In the genomic region with DNA sequence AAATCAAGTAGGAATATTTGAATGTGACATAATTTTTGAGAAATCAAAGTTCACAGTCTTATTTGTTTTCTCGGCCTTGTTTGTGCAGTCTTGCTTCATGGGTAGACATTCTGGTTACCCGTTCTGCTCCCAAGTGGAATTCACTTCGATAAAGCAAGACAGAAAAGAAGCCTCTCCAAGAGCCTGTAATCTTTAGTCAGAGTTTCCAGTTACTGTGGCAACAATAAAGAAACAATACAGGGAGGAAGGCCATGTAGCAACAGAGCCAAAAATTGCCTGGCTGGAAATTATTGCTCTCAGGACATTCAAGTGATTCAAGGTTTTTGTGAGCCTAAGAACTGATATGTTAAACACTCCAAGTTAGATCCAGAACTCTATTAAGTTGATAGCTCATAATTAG, we compare ENCODE assay signal across 15 mouse cellular contexts. TPM values are rescaled to one million over a fixed set of nuclear protein-coding genes. Genes with fewer than 3 reads are reported as not detected.
DNase-seq lines count a peak whose midpoint lies in the region; ATAC-seq lines count a peak whose summit lies in the region.
"Had no signal": no experiment of that assay in that cellular context is flagged by ENCODE, and none has a peak within 500 bp of the region (broad histone marks: within the 10 kb centered on the region; RNA-seq: fewer than 3 reads in every experiment).

No protein-coding gene starts in this region.

- no peak overlapping the region for H3K27ac ChIP-seq in heart, embryonic 16.5 days (ENCODE audit: low read length)
- H3K27ac ChIP-seq: embryonic facial prominence, embryonic 12.5 days; forebrain, embryonic 13.5 days; intestine, embryonic 15.5 days; liver, embryonic 14.5 days had no signal

- no peak overlapping the region for H3K4me3 ChIP-seq in heart, embryonic 16.5 days (ENCODE audit: low read length)
- H3K4me3 ChIP-seq: embryonic facial prominence, embryonic 12.5 days; forebrain, embryonic 13.5 days; intestine, embryonic 15.5 days had no signal

- DNase-seq in gastrocnemius, adult 18-20 months (ENCODE audit: low spot score): peak; percentile 58
- no peak for DNase-seq in gastrocnemius, postnatal 36 days
- DNase-seq in ovary, adult 18-20 months (ENCODE audit: low spot score): peak; percentile 13
- DNase-seq in ovary, postnatal 10 days (ENCODE audit: low spot score): no peak
- peak; percentile 57 for DNase-seq in lung, postnatal 36 days
- DNase-seq in c-Kit-positive CD71-positive TER-119-positive erythroid progenitor cells, embryonic 14.5 days (ENCODE audit: low spot score): no peak
- DNase-seq in retina, postnatal 1 day: no peak
- DNase-seq: cerebellum, postnatal 10 days; kidney, postnatal 36 days; midbrain, embryonic 14.5 days had no signal

- 0 out of 2 replicates have a peak, but pooled peaks cover 2% of the 10 kb centered on the region for H3K36me3 ChIP-seq in heart, embryonic 16.5 days (ENCODE audit: control insufficient read depth, insufficient read depth)

- 52% methylated on average over 3 of the region's 3 CpGs for WGBS in heart, embryonic 16.5 days

- no peak overlapping the region for H3K9ac ChIP-seq in heart, embryonic 16.5 days (ENCODE audit: low read length)
- H3K9ac ChIP-seq: embryonic facial prominence, embryonic 12.5 days; forebrain, embryonic 13.5 days; intestine, embryonic 15.5 days; liver, embryonic 14.5 days had no signal

- no peaks in the 10 kb centered on the region for H3K9me3 ChIP-seq in heart, embryonic 16.5 days (replicated peaks; ENCODE audit: control insufficient read depth, low read length)
- H3K9me3 ChIP-seq: embryonic facial prominence, embryonic 12.5 days; forebrain, embryonic 13.5 days; intestine, embryonic 15.5 days had no signal

- no peak overlapping the region for H3K4me2 ChIP-seq in heart, embryonic 16.5 days (ENCODE audit: low read depth, low read length)
- H3K4me2 ChIP-seq: embryonic facial prominence, embryonic 12.5 days; forebrain, embryonic 13.5 days; intestine, embryonic 15.5 days had no signal

- peak; percentile 41; the same call in 1 of the 2 replicates for ATAC-seq in heart, embryonic 16.5 days (replicated peaks; ENCODE audit: extremely low read depth, insufficient read depth, low FRiP score)
- ATAC-seq: forebrain, embryonic 13.5 days; intestine, embryonic 15.5 days had no signal

- intact Hi-C loops in gastrocnemius, postnatal 36 days (cut with DNase I): no loop called here

- no peaks in the 10 kb centered on the region for H3K27me3 ChIP-seq in heart, embryonic 16.5 days (ENCODE audit: control insufficient read depth, insufficient read depth, low read length)
- H3K27me3 ChIP-seq: embryonic facial prominence, embryonic 12.5 days; forebrain, embryonic 13.5 days; intestine, embryonic 15.5 days had no signal

- no peaks in the 10 kb centered on the region; the same call in 1 of the 2 replicates for H3K4me1 ChIP-seq in heart, embryonic 16.5 days (ENCODE audit: control insufficient read depth, insufficient read depth, low read length)
- H3K4me1 ChIP-seq: embryonic facial prominence, embryonic 12.5 days; forebrain, embryonic 13.5 days; intestine, embryonic 15.5 days had no signal

RNA-seq across cellular contexts. Expression of a gene that starts 29.6 kb away (rescaled TPM):
- total RNA-seq in gastrocnemius, adult 18-20 months (2021): 10 to 100 TPM; 19.9 to 21.1 TPM
- total RNA-seq in gastrocnemius, postnatal 36 days (2021): 10 to 100 TPM; 18.0 to 18.9 TPM
- 23.6 and 23.8 TPM in 2 replicates for polyA plus RNA-seq in heart, embryonic 16.5 days (2015; fragmentation: Nextera tagmentation; extraction: Ambion mirVana)

RNA-seq across cellular contexts. Expression of a gene that starts 47.0 kb away (rescaled TPM):
- total RNA-seq in gastrocnemius, adult 18-20 months (2021): under 1 TPM; 0.21 to 0.52 TPM
- 1 to 10 TPM in 1 of 2 experiments, under 1 TPM in 1; 0.61 to 1.5 TPM for total RNA-seq in gastrocnemius, postnatal 36 days (2021)
- 2.0 and 2.1 TPM in 2 replicates for polyA plus RNA-seq in heart, embryonic 16.5 days (2015; fragmentation: Nextera tagmentation; extraction: Ambion mirVana)

RNA-seq across cellular contexts. Expression of a gene that starts 53.7 kb away (rescaled TPM):
- 10 to 100 TPM; 13.7 to 15.3 TPM for total RNA-seq in gastrocnemius, adult 18-20 months (2021)
- total RNA-seq in gastrocnemius, postnatal 36 days (2021): 10 to 100 TPM; 13.0 TPM
- 6.6 and 7.0 TPM in 2 replicates for polyA plus RNA-seq in heart, embryonic 16.5 days (2015; fragmentation: Nextera tagmentation; extraction: Ambion mirVana)

RNA-seq across cellular contexts. Expression of a gene that starts 54.6 kb away (rescaled TPM):
- total RNA-seq in gastrocnemius, adult 18-20 months (2021): 10 to 100 TPM; 56.7 to 58.3 TPM
- 10 to 100 TPM; 55.9 to 60.1 TPM for total RNA-seq in gastrocnemius, postnatal 36 days (2021)
- 97.1 and 101 TPM in 2 replicates for polyA plus RNA-seq in heart, embryonic 16.5 days (2015; fragmentation: Nextera tagmentation; extraction: Ambion mirVana)

Comparison
In these comparisons a context has a peak if more than half of its experiments do, and no peak if none do; other contexts are left out.
1. DNase-seq: peak in gastrocnemius, adult 18-20 months (single experiment), ovary, adult 18-20 months (single experiment) and lung, postnatal 36 days (single experiment); none in gastrocnemius, postnatal 36 days (0 of 2), ovary, postnatal 10 days (single experiment), c-Kit-positive CD71-positive TER-119-positive erythroid progenitor cells, embryonic 14.5 days (single experiment) and retina, postnatal 1 day (single experiment).